Mouse (Mus musculus): Measurements from ENCODE around the gene H2-Ob. TPM values are rescaled to one million over a fixed set of nuclear protein-coding genes. Genes with fewer than 3 reads are reported as not detected.
A peak's percentile ranks its signal among the peaks of the same experiment; 100 is the strongest.

H2-Ob gene
- 4.2 and 4.7 TPM in 2 replicates for total RNA-seq (2015)
- total RNA-seq (2017): 2.4 and 2.5 TPM in 2 replicates

DNA sequence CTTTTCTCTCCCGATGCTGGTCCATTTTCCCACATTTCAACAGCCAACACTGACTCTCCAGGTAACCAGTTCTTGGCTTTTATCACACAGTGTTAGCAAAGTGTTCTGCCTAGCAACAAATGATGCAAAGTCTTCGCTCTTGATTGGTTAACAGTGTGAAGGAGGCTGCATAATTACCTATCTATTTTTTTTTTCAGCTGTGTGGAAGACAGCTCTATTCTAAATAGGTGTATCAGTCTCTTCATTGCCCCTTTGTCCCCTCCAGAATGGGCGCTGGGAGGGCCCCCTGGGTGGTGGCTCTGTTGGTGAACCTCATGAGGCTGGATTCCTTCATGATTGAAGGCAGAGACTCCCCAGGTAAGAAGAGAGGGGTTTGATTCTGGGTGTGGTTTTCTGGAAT, at the start of gene H2-Ob:
Gene H2-Ob, plus strand, starts transcription at position 198 of the 400 bp plus-strand sequence.
- 0 out of 2 replicates have a peak, but pooled peaks have one; percentile 42 for ATAC-seq (ENCODE audit: poor library complexity, severe bottlenecking)

DNA sequence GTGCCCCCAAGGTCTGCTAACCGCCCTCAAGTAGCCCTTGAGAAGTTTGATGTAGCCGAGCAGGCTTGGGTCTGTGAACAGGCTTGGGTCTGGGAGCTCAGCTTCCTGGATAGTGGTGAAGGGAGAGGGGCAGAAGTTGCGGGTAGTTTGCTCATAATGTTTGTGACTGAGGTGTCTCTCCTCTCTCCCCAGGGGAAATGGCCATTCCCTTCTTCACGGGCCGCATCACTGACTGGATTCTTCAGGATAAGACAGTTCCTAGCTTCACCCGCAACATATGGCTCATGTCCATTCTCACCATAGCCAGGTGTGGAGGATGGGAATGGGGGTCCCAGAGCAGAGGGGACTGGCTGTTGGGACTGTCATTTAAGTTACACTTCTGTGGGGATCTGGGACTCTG, 49.7 kb upstream of the H2-Ob start:
- ATAC-seq (ENCODE audit: poor library complexity, severe bottlenecking): no peak

DNA sequence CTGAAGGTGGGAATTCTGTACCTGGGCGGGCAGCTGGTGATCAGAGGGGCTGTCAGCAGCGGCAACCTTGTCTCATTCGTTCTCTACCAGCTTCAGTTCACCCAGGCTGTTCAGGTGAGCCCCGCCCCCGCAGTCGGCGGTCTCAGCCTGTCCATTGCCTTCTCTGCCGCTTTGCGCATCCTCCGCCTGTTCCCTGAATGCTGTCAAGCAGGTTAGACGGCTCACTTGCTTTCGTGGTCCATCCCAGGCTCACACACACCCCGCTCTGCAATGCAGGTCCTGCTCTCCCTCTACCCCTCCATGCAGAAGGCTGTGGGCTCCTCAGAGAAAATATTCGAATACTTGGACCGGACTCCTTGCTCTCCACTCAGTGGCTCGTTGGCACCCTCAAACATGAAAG, 45.9 kb upstream of the H2-Ob start:
- ATAC-seq (ENCODE audit: poor library complexity, severe bottlenecking): no peak

- no peak for ATAC-seq (ENCODE audit: poor library complexity, severe bottlenecking)
Measured at GRCm38 (mm10) chr17:34193468-34193867, 45.2 kb upstream of the H2-Ob start.

GRCm38 (mm10) chr17:34194723-34195122, 44.0 kb upstream of the H2-Ob start:
- ATAC-seq (ENCODE audit: poor library complexity, severe bottlenecking): no peak

DNA sequence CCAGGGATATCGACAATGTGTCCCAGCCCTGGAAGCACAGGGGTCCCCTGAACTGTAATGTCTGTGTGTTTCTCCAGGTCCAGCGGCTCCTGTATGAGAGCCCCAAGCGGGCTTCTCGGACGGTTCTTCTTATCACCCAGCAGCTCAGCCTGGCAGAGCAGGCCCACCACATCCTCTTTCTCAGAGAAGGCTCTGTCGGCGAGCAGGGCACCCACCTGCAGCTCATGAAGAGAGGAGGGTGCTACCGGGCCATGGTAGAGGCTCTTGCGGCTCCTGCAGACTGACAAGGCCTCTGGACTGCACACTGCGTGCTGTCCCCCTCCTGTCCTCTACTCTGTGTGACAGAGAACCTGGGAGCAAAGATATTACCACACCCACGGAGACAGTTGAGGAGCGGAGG, 42.2 kb upstream of the H2-Ob start:
- peak; percentile 57 for ATAC-seq (ENCODE audit: poor library complexity, severe bottlenecking)

DNA sequence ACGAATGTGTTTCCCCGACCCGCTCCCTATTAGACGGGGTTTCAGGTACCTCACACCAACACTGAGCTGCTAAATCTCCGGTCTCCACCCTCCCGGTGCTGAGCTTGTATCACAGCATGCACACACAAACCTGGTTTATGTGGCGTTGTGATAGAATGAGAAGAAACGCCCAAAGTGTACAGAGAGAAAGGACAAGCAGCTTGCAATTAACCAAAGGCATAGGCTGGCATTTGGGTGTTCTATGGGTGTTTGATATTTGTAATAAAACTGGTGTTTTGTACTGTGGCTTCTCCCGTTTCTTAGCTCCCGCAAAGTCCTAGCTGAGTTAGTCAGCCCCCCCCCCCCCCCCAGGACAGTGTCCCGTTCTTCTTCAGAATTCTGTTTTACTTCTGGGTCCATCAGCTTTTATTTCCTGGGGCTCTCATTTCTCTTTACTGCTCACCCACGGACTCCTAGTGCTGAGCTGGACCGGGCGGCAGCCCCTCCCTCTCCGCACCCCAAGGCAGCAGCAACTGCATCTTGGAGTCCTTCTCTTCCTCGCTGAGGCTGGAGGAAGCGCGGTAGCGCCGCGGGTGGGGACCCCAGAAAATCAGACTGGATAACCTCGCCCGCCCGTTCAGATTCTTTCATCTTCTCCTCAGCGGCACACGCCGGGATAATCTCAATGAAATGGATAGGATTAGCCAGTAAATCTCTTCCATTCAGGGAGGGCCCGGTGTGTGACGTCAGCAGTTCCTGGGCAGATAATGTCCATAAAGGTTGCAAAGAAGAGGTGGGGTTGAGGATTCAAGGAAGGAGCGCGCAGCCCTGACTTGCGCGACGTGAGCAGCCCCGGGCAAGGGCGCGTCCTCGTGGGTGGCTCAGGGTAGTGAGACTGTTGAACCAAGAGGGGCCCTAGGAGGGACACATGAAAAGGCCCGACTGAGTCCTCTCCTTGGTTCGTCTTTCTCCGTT, 41.5 kb upstream of the H2-Ob start, which contains the start of gene Psmb8:
Gene Psmb8, plus strand, starts transcription at position 781 of the 954 bp plus-strand sequence.
- ATAC-seq (ENCODE audit: poor library complexity, severe bottlenecking): peak; percentile 77

DNA sequence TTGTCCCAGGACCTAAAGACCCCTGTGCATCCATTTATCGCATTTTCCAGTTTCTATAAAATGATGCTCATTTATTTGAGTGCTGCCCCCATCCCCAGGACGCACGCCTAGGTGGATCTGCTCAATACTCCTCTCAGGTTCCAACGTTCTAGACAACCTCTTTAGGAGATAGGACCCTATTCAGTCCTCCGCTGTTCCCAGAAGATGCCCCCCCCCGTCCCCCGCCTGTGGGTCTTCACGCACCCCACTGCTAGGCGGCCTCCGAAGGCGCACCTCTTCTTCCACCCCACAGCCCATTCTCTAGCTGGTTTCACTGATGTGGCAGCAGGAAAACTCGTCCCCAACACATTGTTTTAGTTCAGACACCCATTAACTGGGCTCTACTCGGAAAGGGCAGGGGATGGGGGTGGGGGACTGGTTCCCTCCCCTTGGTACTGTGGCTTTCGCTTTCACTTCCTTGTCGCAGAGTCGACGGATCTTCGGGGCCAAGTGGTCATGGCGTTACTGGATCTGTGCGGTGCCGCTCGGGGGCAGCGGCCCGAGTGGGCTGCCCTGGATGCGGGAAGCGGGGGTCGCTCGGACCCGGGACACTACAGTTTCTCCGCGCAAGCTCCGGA, 40.7 kb upstream of the H2-Ob start:
- peak; percentile 81 for ATAC-seq (ENCODE audit: poor library complexity, severe bottlenecking)

- peak; percentile 16; the same call in 1 of the 2 replicates for ATAC-seq (ENCODE audit: poor library complexity, severe bottlenecking)
Measured at GRCm38 (mm10) chr17:34198521-34198912, 40.2 kb upstream of the H2-Ob start.

- no peak for ATAC-seq (ENCODE audit: poor library complexity, severe bottlenecking)
Measured at GRCm38 (mm10) chr17:34199050-34199619, 39.6 kb upstream of the H2-Ob start.

DNA sequence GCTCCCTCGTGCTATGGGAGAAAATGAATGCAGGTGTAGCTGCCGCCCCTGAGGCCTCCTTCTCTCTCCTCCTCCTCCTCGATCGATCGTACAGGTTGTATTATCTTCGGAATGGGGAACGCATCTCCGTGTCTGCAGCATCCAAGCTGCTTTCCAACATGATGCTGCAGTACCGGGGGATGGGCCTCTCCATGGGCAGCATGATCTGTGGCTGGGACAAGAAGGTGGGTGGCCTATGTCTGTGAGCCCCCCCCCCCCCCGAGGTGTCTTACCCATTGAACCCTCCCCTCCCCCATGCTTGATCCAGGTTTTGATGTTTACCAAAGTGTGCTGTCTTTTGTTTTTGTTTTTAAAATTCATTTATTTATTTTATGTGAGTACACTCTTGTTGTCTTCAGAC, 38.7 kb upstream of the H2-Ob start:
- ATAC-seq (ENCODE audit: poor library complexity, severe bottlenecking): no peak

DNA sequence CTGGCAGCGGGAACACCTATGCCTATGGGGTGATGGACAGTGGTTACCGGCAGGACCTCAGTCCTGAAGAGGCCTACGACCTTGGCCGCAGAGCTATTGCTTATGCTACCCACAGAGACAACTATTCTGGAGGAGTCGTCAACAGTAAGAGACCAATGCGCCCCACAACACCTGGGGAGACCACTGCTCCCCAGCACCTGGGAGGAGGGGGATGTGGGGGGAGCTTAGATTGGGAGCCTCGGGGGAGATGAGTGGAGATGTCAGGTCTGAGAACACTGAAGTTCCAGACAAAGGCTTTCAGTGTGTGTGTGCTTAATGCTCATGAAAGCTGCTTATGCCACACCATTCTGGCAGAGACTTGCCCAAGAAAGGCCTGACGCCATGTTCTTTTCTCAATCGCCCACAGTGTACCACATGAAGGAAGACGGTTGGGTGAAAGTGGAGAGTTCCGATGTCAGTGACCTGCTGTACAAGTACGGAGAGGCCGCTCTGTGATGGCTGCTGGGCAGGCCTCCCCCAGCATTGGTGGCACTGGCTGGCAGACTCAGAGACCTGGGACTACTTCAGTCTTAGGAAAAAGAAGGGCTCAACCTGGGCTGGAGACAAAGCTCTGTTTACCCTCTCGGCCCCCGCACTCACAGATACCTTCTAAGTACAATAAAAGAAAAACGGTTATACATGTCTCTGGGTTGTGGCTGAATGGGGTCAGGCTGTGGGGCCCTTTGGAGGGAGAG, 37.8 kb upstream of the H2-Ob start:
- ATAC-seq (ENCODE audit: poor library complexity, severe bottlenecking): no peak

DNA sequence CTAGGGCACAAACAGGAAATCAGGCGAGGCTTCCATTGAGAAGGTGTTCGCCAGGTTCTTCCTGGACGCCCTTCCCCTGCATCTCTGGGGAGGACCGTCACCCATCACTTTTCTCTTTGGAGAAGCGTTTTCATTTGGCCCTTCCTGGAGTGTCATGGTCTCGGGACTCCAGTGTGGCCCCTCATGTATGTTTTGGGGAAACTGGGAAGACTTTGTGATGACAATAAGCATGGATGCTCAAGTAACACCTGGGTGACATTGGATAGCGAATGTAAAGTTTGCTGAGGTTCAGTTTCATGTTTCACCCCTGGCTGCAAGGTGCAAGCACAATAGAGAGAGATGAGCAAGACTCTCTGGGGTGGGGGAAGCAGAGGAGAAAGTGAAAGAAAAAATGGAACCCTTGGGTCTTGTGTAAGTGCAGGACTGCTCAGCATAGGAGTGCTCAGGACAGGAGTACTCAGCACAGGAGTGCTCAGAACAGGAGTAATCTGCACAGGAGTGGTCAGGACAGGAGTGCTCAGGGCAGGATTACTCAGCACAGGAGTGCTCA, 37.1 kb upstream of the H2-Ob start:
- no peak for ATAC-seq (ENCODE audit: poor library complexity, severe bottlenecking)

DNA sequence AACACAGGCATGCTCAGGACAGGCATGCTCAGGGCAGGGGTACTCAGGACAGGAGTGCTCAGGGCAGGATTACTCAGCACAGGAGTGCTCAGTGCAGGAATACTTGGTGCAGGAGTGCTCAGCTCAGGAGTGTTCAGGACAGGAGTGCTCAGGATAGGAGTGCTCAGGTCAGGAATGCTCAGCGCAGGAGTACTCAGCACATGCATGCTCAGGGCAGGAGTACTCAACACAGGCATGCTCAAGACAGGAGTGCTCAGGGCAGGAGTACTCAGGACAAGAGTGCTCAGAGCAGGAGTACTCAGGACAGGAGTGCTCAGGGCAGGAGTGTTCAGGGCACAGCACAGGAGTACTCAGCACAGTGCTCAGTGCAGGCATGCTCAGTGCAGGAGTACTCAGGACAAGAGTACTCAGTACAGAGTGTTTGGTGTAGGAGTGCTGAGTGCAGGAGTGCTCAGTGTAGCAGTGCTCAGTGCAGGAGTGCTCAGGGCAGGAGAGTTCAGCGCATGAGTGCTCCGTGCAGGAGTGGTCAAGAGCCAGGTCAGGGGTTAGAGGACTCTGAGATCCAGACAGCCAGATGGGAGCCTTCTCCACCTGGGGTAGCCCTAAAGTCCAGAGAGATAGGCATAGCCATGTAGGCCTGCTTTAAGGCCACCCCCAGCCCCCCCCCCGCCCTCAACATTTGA, 35.8 kb upstream of the H2-Ob start:
- ATAC-seq (ENCODE audit: poor library complexity, severe bottlenecking): no peak

DNA sequence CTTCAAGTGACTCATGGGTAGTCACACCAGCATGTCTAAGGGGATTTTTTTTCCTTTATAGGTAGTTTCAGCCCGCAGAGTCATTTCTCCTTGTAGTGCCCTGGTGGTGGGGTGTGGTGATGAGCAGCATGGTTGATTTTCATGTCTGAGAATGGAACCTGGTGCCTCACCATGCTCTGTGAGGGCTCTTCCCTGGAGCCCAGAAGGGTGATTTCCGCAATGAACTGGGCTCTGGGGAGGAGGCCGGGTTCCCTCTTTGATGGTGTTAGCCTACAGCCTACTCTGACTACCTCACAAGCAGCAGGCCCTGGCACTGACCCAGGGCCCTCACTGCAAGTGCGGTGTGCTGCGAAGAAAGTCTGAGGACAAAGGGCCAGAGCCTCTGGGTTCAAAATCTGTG, 35.3 kb upstream of the H2-Ob start, which contains the start of gene Tap2:
Gene Tap2, plus strand, starts transcription at position 84 of the 400 bp plus-strand sequence.
- ATAC-seq (ENCODE audit: poor library complexity, severe bottlenecking): no peak

- ATAC-seq (ENCODE audit: poor library complexity, severe bottlenecking): peak; percentile 80
Measured at GRCm38 (mm10) chr17:34204303-34205010, 34.2 kb upstream of the H2-Ob start.

DNA sequence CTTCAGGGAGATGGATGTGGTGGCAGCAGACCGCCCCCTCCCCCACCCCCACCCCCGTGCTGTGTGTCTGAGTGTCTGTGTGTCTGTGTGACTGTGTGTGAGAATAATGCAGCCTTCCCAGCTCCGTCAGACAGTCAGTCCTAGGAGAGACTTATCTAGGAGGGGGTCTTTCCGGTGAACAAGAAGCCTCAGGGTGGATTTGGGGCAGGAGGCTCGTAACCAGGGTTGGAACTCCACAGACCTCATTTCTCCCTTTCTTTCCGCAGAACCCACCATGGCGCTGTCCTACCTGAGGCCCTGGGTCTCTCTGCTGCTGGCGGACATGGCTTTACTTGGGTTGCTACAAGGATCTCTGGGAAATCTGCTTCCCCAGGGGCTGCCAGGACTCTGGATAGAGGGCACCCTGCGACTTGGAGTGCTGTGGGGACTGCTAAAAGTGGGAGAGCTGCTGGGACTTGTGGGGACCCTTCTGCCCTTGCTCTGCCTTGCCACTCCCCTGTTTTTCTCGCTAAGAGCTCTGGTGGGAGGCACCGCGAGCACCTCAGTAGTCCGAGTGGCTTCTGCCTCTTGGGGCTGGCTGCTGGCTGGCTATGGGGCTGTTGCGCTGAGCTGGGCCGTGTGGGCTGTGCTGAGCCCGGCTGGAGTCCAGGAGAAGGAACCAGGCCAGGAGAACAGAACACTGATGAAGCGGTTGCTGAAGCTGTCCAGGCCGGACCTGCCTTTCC, 33.5 kb upstream of the H2-Ob start:
- no peak; the same call in 1 of the 2 replicates for ATAC-seq (ENCODE audit: poor library complexity, severe bottlenecking)

DNA sequence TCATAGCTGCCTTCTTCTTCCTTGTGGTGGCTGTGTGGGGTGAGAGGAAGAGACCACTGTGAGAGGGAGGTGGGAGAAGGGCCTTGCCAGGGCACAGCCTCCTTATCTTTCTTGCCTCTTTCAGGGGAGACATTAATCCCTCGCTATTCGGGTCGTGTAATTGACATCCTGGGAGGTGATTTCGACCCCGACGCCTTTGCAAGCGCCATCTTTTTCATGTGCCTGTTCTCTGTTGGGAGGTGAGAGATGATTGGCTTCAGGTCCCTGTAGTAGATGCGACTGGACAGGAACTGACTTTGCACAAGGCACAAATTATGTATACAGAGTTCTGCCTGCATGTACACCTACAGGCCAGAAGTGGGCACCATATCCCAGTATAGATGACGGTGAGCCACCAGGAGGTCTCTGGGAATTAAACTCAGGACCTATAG, 32.9 kb upstream of the H2-Ob start:
- ATAC-seq (ENCODE audit: poor library complexity, severe bottlenecking): peak; percentile 78
